ENCODE assay signal across 14 mouse cellular contexts in the genomic region with DNA sequence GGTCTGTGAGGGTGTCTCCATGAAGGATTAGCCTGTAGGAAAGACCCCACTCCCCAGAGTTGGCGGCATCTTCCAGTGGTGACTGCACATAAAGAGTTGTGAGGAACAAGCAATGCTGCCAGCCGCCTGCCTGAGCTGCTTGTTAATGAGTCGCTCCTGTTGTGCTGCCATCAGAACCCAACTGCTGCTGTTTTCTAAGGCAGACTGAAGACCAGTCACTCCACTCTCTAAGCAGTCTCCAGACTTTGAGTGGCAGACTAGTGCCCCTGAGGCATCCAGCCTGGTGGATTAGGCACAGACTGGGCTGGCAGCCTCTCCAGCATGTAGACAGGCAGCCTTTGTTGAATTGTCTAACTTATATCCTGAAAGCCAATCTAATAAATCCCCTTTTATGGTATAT.
DNase-seq lines count a peak whose midpoint lies in the region; ATAC-seq lines count a peak whose summit lies in the region.
"Had no signal": no experiment of that assay in that cellular context is flagged by ENCODE, and none has a peak within 500 bp of the region (broad histone marks: within the 10 kb centered on the region; RNA-seq: fewer than 3 reads in every experiment).

No protein-coding gene starts in this region.

- no peak overlapping the region for H3K9ac ChIP-seq in hindbrain, embryonic 14.5 days
- no peak overlapping the region for H3K9ac ChIP-seq in midbrain, embryonic 14.5 days (replicated peaks; ENCODE audit: low read length)
- H3K9ac ChIP-seq: embryonic facial prominence, embryonic 13.5 days; liver, embryonic 15.5 days had no signal

- WGBS in forebrain, embryonic 10.5 days = 44% methylated on average over 3 of the region's 3 CpGs
- WGBS in hindbrain, embryonic 14.5 days = 28% methylated on average over 3 of the region's 3 CpGs
- WGBS in midbrain, embryonic 14.5 days = 42% methylated on average over 3 of the region's 3 CpGs

- H3K4me3 ChIP-seq in forebrain, embryonic 10.5 days = no peak overlapping the region
- no peak overlapping the region for H3K4me3 ChIP-seq in hindbrain, embryonic 14.5 days (replicated peaks; ENCODE audit: low read length)
- no peak overlapping the region for H3K4me3 ChIP-seq in midbrain, embryonic 14.5 days (replicated peaks; ENCODE audit: low read depth, low read length)
- H3K4me3 ChIP-seq: embryonic facial prominence, embryonic 13.5 days; heart, embryonic 10.5 days; liver, embryonic 15.5 days had no signal

- no peak overlapping the region for H3K4me2 ChIP-seq in hindbrain, embryonic 14.5 days (replicated peaks)
- no peak overlapping the region for H3K4me2 ChIP-seq in midbrain, embryonic 14.5 days (ENCODE audit: low read length)
- H3K4me2 ChIP-seq: embryonic facial prominence, embryonic 13.5 days; liver, embryonic 15.5 days had no signal

- no peaks in the 10 kb centered on the region for H3K27me3 ChIP-seq in forebrain, embryonic 10.5 days (ENCODE audit: poor library complexity, severe bottlenecking)
- H3K27me3 ChIP-seq in hindbrain, embryonic 14.5 days (ENCODE audit: control insufficient read depth, insufficient read depth, low read length) = no peaks in the 10 kb centered on the region
- H3K27me3 ChIP-seq in midbrain, embryonic 14.5 days (ENCODE audit: control insufficient read depth, insufficient read depth, low read length) = no peaks in the 10 kb centered on the region
- H3K27me3 ChIP-seq: embryonic facial prominence, embryonic 13.5 days; liver, embryonic 15.5 days had no signal

- DNase-seq in embryo, embryonic 11 days = peak; percentile 15
- no peak for DNase-seq in embryo, embryonic 10.5 days (ENCODE audit: low spot score)
- DNase-seq in forebrain, embryonic 10.5 days (ENCODE audit: extremely low spot score, low spot score) = no peak
- peak; percentile 36 for DNase-seq in hindbrain, embryonic 14.5 days (ENCODE audit: low spot score)
- DNase-seq in midbrain, embryonic 14.5 days = peak; percentile 67
- DNase-seq in frontal cortex, postnatal 25 days (ENCODE audit: low spot score in 2 of 2) = no peak
- DNase-seq in gastrocnemius, adult 8-10 months (ENCODE audit: low spot score in 2 of 2) = no peak
- DNase-seq: cerebellum, adult 9-10 months; lung, postnatal 36 days had no signal

- H3K27ac ChIP-seq in forebrain, embryonic 10.5 days = peak overlapping the region; percentile 32; the same call in 1 of the 2 replicates
- H3K27ac ChIP-seq in hindbrain, embryonic 14.5 days = no peak overlapping the region
- H3K27ac ChIP-seq in midbrain, embryonic 14.5 days (replicated peaks; ENCODE audit: low read depth, low read length) = peak overlapping the region; percentile 57
- H3K27ac ChIP-seq: embryonic facial prominence, embryonic 13.5 days; heart, embryonic 10.5 days; liver, embryonic 15.5 days had no signal

- H3K36me3 ChIP-seq in forebrain, embryonic 10.5 days (replicated peaks) = no peaks in the 10 kb centered on the region
- no peaks in the 10 kb centered on the region for H3K36me3 ChIP-seq in hindbrain, embryonic 14.5 days (replicated peaks; ENCODE audit: control insufficient read depth, insufficient read depth)
- no peaks in the 10 kb centered on the region for H3K36me3 ChIP-seq in midbrain, embryonic 14.5 days (ENCODE audit: control insufficient read depth, insufficient read depth, low read length)
- H3K36me3 ChIP-seq: embryonic facial prominence, embryonic 13.5 days; G1E; heart, embryonic 10.5 days; liver, embryonic 15.5 days had no signal

- peaks cover 40% of the 10 kb centered on the region for H3K4me1 ChIP-seq in forebrain, embryonic 10.5 days
- H3K4me1 ChIP-seq in hindbrain, embryonic 14.5 days (replicated peaks; ENCODE audit: control insufficient read depth, insufficient read depth, low read length) = peaks cover 20% of the 10 kb centered on the region
- peaks cover 30% of the 10 kb centered on the region for H3K4me1 ChIP-seq in midbrain, embryonic 14.5 days (ENCODE audit: control insufficient read depth, insufficient read depth, low read length)
- H3K4me1 ChIP-seq: heart, embryonic 10.5 days; liver, embryonic 15.5 days had no signal

- no peaks in the 10 kb centered on the region for H3K9me3 ChIP-seq in forebrain, embryonic 10.5 days
- H3K9me3 ChIP-seq in hindbrain, embryonic 14.5 days (ENCODE audit: control insufficient read depth, low read length) = no peaks in the 10 kb centered on the region
- no peaks in the 10 kb centered on the region for H3K9me3 ChIP-seq in midbrain, embryonic 14.5 days (ENCODE audit: control insufficient read depth, low read length)
- H3K9me3 ChIP-seq: embryonic facial prominence, embryonic 13.5 days; G1E; heart, embryonic 10.5 days; liver, embryonic 15.5 days had no signal

- peak; percentile 75; the same call in 1 of the 2 replicates for ATAC-seq in hindbrain, embryonic 14.5 days (ENCODE audit: low FRiP score)
- 0 out of 2 replicates have a peak, but pooled peaks have one; percentile 57 for ATAC-seq in midbrain, embryonic 14.5 days (ENCODE audit: low FRiP score, low TSS enrichment)
- ATAC-seq in granulocyte monocyte progenitor cell, adult 5-6 weeks (replicated peaks; ENCODE audit: poor library complexity, severe bottlenecking) = no peak

Comparison
In these comparisons a context has a peak if more than half of its experiments do, and no peak if none do; other contexts are left out.
1. DNase-seq: peak in embryo, embryonic 11 days (single experiment), hindbrain, embryonic 14.5 days (single experiment) and midbrain, embryonic 14.5 days (single experiment); none in embryo, embryonic 10.5 days (single experiment), forebrain, embryonic 10.5 days (single experiment), frontal cortex, postnatal 25 days (0 of 2) and gastrocnemius, adult 8-10 months (0 of 2).